Mouse (Mus musculus) myocyte (in vitro differentiated cells): ENCODE results near the gene Ugt1a1. TPM values are rescaled to one million over a fixed set of nuclear protein-coding genes. Genes with fewer than 3 reads are reported as not detected.

Source experiments
- H3K27me3 ChIP-seq: one replicate; pipeline ENCODE4 v1.6.1; 2011; ENCODE audit not compliant: control insufficient read depth, insufficient read depth, insufficient read length
- H3K36me3 ChIP-seq: one replicate; pipeline ENCODE4 v1.6.1; 2011; ENCODE audit not compliant: control insufficient read depth, insufficient read depth
- H3K4me2 ChIP-seq: one replicate; pipeline ENCODE4 v1.6.1; 2011; ENCODE audit warnings: low read depth, control low read depth
- H3K4me3 ChIP-seq: one replicate; pipeline ENCODE4 v1.5.1; 2011; ENCODE audit warnings: mild to moderate bottlenecking, control low read depth, moderate library complexity
- H3K79me2 ChIP-seq: one replicate; pipeline ENCODE4 v1.6.1; 2011; ENCODE audit not compliant: control insufficient read depth, insufficient read depth
- H3ac ChIP-seq: one replicate; pipeline ENCODE4 v1.6.1; 2011; ENCODE audit not compliant: control insufficient read depth, insufficient read length
- CEBPB ChIP-seq: IDR thresholded peaks from 2 replicates; pipeline ENCODE4 v1.6.1; 2011; ENCODE audit warnings: mild to moderate bottlenecking, moderate library complexity; ENCODE audit not compliant: poor library complexity, insufficient read depth, severe bottlenecking
- E2F4 ChIP-seq: IDR thresholded peaks from one replicate; pipeline ENCODE4 v1.6.1; 2011; ENCODE audit warnings: mild to moderate bottlenecking, control low read depth, moderate library complexity; ENCODE audit not compliant: insufficient read depth
- MAX ChIP-seq: IDR thresholded peaks from one replicate; pipeline ENCODE4 v1.6.1; 2011; ENCODE audit warnings: low read depth, mild to moderate bottlenecking, control low read depth
- MYOD1 ChIP-seq, 3 experiments: IDR thresholded peaks; one replicate each; pipeline ENCODE4 v1.6.1; 2011; ENCODE audit warnings: control low read depth in 2 of 3, low read depth in 2 of 3, mild to moderate bottlenecking in 2 of 3, moderate library complexity in 1 of 3; ENCODE audit not compliant: insufficient read length in 2 of 3, control insufficient read depth in 1 of 3
- MYOG ChIP-seq, 3 experiments: IDR thresholded peaks; one replicate each; pipeline ENCODE4 v1.6.1; 2011; ENCODE audit warnings: control low read depth in 2 of 3, low read depth in 2 of 3, mild to moderate bottlenecking in 2 of 3; ENCODE audit not compliant: insufficient read length in 2 of 3, control insufficient read depth in 1 of 3, insufficient read depth in 1 of 3
- POLR2A ChIP-seq: IDR thresholded peaks from one replicate; pipeline ENCODE4 v1.6.1; 2011; ENCODE audit warnings: low read depth, mild to moderate bottlenecking, control low read depth, moderate library complexity; ENCODE audit not compliant: insufficient read length
- POLR2AphosphoS2 ChIP-seq: IDR thresholded peaks from one replicate; pipeline ENCODE4 v1.6.1; 2011; ENCODE audit warnings: low read depth, control low read depth; ENCODE audit not compliant: insufficient read length
- REST ChIP-seq: IDR thresholded peaks from one replicate; pipeline ENCODE4 v1.6.1; 2011; ENCODE audit warnings: mild to moderate bottlenecking, control low read depth, moderate library complexity; ENCODE audit not compliant: insufficient read depth, insufficient read length
- SRF ChIP-seq: IDR thresholded peaks from one replicate; pipeline ENCODE4 v1.6.1; 2011; ENCODE audit warnings: low read depth; ENCODE audit not compliant: control insufficient read depth, insufficient read length
- TCF12 ChIP-seq: IDR thresholded peaks from one replicate; pipeline ENCODE4 v1.6.1; 2011; ENCODE audit warnings: mild to moderate bottlenecking, control low read depth; ENCODE audit not compliant: poor library complexity, insufficient read depth, severe bottlenecking
- TCF3 ChIP-seq: IDR thresholded peaks from one replicate; pipeline ENCODE4 v1.6.1; 2011; ENCODE audit warnings: low read depth, control low read depth; ENCODE audit not compliant: insufficient read length
- USF1 ChIP-seq: IDR thresholded peaks from one replicate; pipeline ENCODE4 v1.6.1; 2011; ENCODE audit warnings: low read depth, mild to moderate bottlenecking, control low read depth, moderate library complexity
- polyA plus RNA-seq: library from polyadenylated mRNA; unstranded; fragments of >200 nt; fragmentation: generic; extraction: Trizol; gene quantifications from one replicate; pipeline ENCODE4 v1.2.1, GENCODE M21; 2012; ENCODE audit warnings: missing spikeins

Ugt1a1 gene
- polyA plus RNA-seq, 1 experiment: not detected

DNA sequence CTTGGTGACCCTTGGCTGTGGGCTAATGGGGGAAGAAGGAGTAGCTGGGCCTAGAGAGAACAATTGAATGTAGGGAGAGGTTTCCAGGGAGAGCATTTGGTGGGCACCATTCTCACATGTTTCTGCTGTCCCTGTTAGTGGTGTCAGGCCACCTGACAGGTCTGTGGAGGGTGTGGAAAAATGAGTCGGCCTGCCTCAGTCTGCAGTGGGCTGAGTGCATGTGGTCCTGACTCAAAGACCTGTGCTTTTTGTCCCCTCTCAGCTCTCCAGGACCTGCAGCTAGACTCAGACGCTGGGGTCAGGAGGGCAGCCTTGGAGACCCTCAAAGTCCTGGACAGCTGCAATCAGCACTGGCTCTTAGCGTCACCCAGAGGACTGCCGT lies 47.9 kb downstream of the Ugt1a1 start:
- H3K36me3 ChIP-seq: peaks cover 15% of the 10 kb centered on the region
- H3ac ChIP-seq: no peak overlapping the region
- TF ChIP-seq TCF12 (no peak), REST (no peak), E2F4 (no peak), SRF (no peak), POLR2AphosphoS2 (no peak), TCF3 (no peak), USF1 (no peak), MYOG (IDR thresholded peaks at IDR 0.05; ENCODE audit: control insufficient read depth in 1 of 3, insufficient read depth in 1 of 3, insufficient read length in 2 of 3, low read depth in 2 of 3) (no peak), CEBPB (no peak), MAX (no peak), POLR2A (no peak), MYOD1 (IDR thresholded peaks at IDR 0.05; ENCODE audit: control insufficient read depth in 1 of 3, insufficient read length in 2 of 3, low read depth in 2 of 3) (no peak)

GRCm38 (mm10) chr1:88260114-88260513 lies 48.4 kb downstream of the Ugt1a1 start:
- peaks cover 20% of the 10 kb centered on the region for H3K36me3 ChIP-seq
- H3K4me2 ChIP-seq: no peak overlapping the region
- H3K4me3 ChIP-seq: no peak overlapping the region
- no peaks in the 10 kb centered on the region for H3K79me2 ChIP-seq
- no peak overlapping the region for H3ac ChIP-seq
- TF ChIP-seq SRF: no peak
- no peak for TF ChIP-seq POLR2A
- TF ChIP-seq MYOD1 (IDR thresholded peaks at IDR 0.05; ENCODE audit: control insufficient read depth in 1 of 3, insufficient read length in 2 of 3, low read depth in 2 of 3): no peak
- TF ChIP-seq MYOG (IDR thresholded peaks at IDR 0.05; ENCODE audit: control insufficient read depth in 1 of 3, insufficient read depth in 1 of 3, insufficient read length in 2 of 3, low read depth in 2 of 3): no peak
- no peaks in the 10 kb centered on the region for H3K27me3 ChIP-seq

More for the DNA sequence above, 47.9 kb downstream of the Ugt1a1 start:
- H3K27me3 ChIP-seq: no peaks in the 10 kb centered on the region
- H3K79me2 ChIP-seq: no peaks in the 10 kb centered on the region
- no peak overlapping the region for H3K4me2 ChIP-seq
- H3K4me3 ChIP-seq: no peak overlapping the region

DNA sequence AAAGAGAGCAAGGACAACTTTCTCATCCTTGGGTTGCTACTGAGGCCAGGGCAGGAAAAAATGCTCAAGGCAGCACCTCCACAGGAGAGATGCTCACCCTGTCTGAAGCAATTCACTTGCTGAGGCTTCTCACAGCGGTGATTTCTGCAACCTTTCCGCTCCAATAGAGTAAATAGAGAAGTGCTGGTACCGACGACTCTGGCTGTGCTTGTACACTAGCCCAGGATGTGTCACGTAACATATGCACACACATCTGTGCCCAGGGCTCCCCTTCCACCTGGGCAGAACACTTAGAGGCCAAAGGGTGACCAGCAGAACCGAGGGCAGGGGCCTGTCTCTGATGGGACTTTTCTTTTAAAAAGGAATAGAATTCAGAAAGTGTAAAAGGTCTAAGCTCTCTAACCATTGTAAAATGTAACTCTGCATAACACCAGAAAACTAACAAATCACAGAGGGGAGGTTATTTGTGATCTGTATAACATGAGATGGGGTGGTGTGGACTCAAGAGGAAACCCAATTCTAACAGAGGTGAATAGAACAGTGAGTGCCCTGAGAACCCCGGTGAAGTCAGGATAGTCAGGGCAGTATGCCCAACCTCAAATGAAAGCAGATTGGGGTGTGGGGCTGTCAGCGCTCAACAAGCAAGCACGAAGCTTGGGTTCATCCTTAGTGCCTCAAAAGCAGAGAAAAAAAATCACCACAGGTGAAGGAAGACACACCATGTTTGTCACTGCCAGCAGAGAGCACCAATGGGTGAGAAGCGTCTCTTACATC lies 49.0 kb downstream of the Ugt1a1 start:
- no peak overlapping the region for H3K4me3 ChIP-seq
- no peaks in the 10 kb centered on the region for H3K79me2 ChIP-seq
- TF ChIP-seq USF1 (no peak), MAX (no peak), E2F4 (no peak), TCF3 (no peak), POLR2AphosphoS2 (no peak), REST (no peak), MYOG (IDR thresholded peaks at IDR 0.05; ENCODE audit: control insufficient read depth in 1 of 3, insufficient read depth in 1 of 3, insufficient read length in 2 of 3, low read depth in 2 of 3) (no peak), POLR2A (no peak), TCF12 (no peak), SRF (no peak), MYOD1 (IDR thresholded peaks at IDR 0.05; ENCODE audit: control insufficient read depth in 1 of 3, insufficient read length in 2 of 3, low read depth in 2 of 3) (no peak), CEBPB (no peak)
- H3ac ChIP-seq: no peak overlapping the region
- peaks cover 27% of the 10 kb centered on the region for H3K36me3 ChIP-seq
- H3K27me3 ChIP-seq: no peaks in the 10 kb centered on the region
- no peak overlapping the region for H3K4me2 ChIP-seq

DNA sequence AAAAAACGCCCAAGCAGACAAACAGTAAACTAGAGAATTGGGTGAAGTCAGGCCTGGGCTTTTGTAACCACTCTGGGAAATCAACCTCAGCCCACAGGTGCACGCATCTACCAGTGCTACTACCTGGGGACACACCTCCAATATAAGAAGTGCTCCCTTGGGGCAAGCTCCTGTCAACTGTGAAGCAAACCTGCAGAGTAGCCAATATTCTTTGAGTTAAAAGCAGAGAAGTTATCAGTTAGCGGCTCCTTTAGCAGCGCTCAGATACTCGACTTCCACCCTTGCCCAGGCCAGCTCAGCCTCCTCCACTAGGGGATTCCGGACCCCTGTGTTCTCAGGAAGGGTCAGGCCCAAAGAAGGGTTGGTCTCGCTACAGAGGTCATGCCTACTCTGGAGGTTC lies 49.9 kb downstream of the Ugt1a1 start:
- Histone ChIP-seq H3ac (no peak overlapping the region), H3K79me2 (no peaks in the 10 kb centered on the region), H3K27me3 (no peaks in the 10 kb centered on the region), H3K4me2 (peak overlapping the region; percentile 37), H3K4me3 (no peak overlapping the region), H3K36me3 (peaks cover 36% of the 10 kb centered on the region)
- TF ChIP-seq USF1: no peak
- TF ChIP-seq CEBPB: no peak
- TF ChIP-seq POLR2A: no peak
- TF ChIP-seq POLR2AphosphoS2: no peak
- no peak for TF ChIP-seq TCF12
- no peak for TF ChIP-seq MYOD1 (IDR thresholded peaks at IDR 0.05; ENCODE audit: control insufficient read depth in 1 of 3, insufficient read length in 2 of 3, low read depth in 2 of 3)

- Histone ChIP-seq H3K4me2 (peak overlapping the region; percentile 37), H3K79me2 (no peaks in the 10 kb centered on the region), H3K27me3 (no peaks in the 10 kb centered on the region), H3K36me3 (peaks cover 41% of the 10 kb centered on the region), H3ac (no peak overlapping the region), H3K4me3 (no peak overlapping the region)
- peak; percentile 27 for TF ChIP-seq TCF12
- no peak for TF ChIP-seq POLR2A
Measured at GRCm38 (mm10) chr1:88262255-88262654, 50.5 kb downstream of the Ugt1a1 start.
